Mouse (Mus musculus) kidney, embryonic 16.5 days (tissue): Measurements from ENCODE around the gene Dusp18. TPM values are rescaled to one million over a fixed set of nuclear protein-coding genes. Genes with fewer than 3 reads are reported as not detected.
A peak's percentile ranks its signal among the peaks of the same experiment; 100 is the strongest.

Experiments used
- ATAC-seq: fragments of 200-750 bp; cut with Nextera tagmentation; 2 replicates; pipeline ENCODE4 v1.8.0; 2017; ENCODE audit warnings: moderate TSS enrichment; ENCODE audit not compliant: low FRiP score, low TSS enrichment
- H3K27ac ChIP-seq: fragments of 300-500 bp; sonication (generic); 2 replicates; pipeline ENCODE4 v1.5.1; 2014; ENCODE audit warnings: low read length
- H3K27me3 ChIP-seq: fragments of 300-500 bp; sonication (generic); 2 replicates; pipeline ENCODE4 v1.6.1; 2014; ENCODE audit warnings: low read length, control low read depth, mixed read lengths; ENCODE audit not compliant: insufficient read depth
- H3K36me3 ChIP-seq: fragments of 300-500 bp; sonication (generic); 2 replicates; pipeline ENCODE4 v1.6.1; 2014; ENCODE audit warnings: low read length, control low read depth, mixed read lengths; ENCODE audit not compliant: insufficient read depth
- H3K4me1 ChIP-seq: fragments of 300-500 bp; sonication (generic); 2 replicates; pipeline ENCODE4 v1.6.1; 2014; ENCODE audit warnings: low read length, control low read depth, mixed read lengths; ENCODE audit not compliant: insufficient read depth
- H3K4me2 ChIP-seq: fragments of 300-500 bp; sonication (generic); replicated peaks from 2 replicates; pipeline ENCODE4 v1.6.1; 2014; ENCODE audit warnings: low read depth, low read length
- H3K4me3 ChIP-seq: fragments of 300-500 bp; sonication (generic); 2 replicates; pipeline ENCODE4 v1.5.1; 2014; ENCODE audit warnings: mild to moderate bottlenecking, low read length
- H3K9ac ChIP-seq: fragments of 300-500 bp; sonication (generic); replicated peaks from 2 replicates; pipeline ENCODE4 v1.6.1; 2014; ENCODE audit warnings: low read length
- H3K9me3 ChIP-seq: fragments of 300-500 bp; sonication (generic); 2 replicates; pipeline ENCODE4 v1.6.1; 2016; ENCODE audit warnings: low read length, control low read depth
- WGBS: fragments of 180-500 bp; shearing (Covaris S2); extraction: QIAGEN DNeasy Blood & Tissue Kit; methylation state at CpG from one replicate; pipeline ENCODE4 v1.1.7; 2014; 5-methylcytosine and 5-hydroxymethylcytosine counted together
- polyA plus RNA-seq: library from polyadenylated mRNA; unstranded; fragments of >200 nt; fragmentation: Nextera tagmentation; extraction: Ambion mirVana; gene quantifications from 2 replicates; pipeline ENCODE4 v1.2.1, GENCODE M21; 2015

Gene Dusp18
- polyA plus RNA-seq, 1 experiment from 2014 or later, result 14.7 TPM

GRCm38 (mm10) chr11:3855846-3856245 lies 39.2 kb upstream of the Dusp18 start:
- no peak for ATAC-seq
- H3K4me3 ChIP-seq, result no peak overlapping the region
- WGBS, result 85% methylated on average over 5 of the region's 5 CpGs
- H3K9ac ChIP-seq, result no peak overlapping the region
- H3K36me3 ChIP-seq, result no peaks in the 10 kb centered on the region
- H3K27ac ChIP-seq, result no peak overlapping the region
- no peaks in the 10 kb centered on the region for H3K27me3 ChIP-seq
- no peak overlapping the region for H3K4me2 ChIP-seq
- no peaks in the 10 kb centered on the region for H3K9me3 ChIP-seq
- H3K4me1 ChIP-seq, result 0 out of 2 replicates have a peak, but pooled peaks cover 1% of the 10 kb centered on the region

- no peak overlapping the region for H3K9ac ChIP-seq
- no peak for ATAC-seq
- H3K4me1 ChIP-seq, result no peaks in the 10 kb centered on the region
- no peaks in the 10 kb centered on the region for H3K36me3 ChIP-seq
- 0 out of 2 replicates have a peak, but pooled peaks cover 4% of the 10 kb centered on the region for H3K27me3 ChIP-seq
- no peaks in the 10 kb centered on the region for H3K9me3 ChIP-seq
- no peak overlapping the region for H3K27ac ChIP-seq
- WGBS, result 74% methylated on average over 5 of the region's 5 CpGs
- no peak overlapping the region for H3K4me2 ChIP-seq
- H3K4me3 ChIP-seq, result no peak overlapping the region
Measured at GRCm38 (mm10) chr11:3857902-3858301, 37.1 kb upstream of the Dusp18 start.

GRCm38 (mm10) chr11:3859778-3860177 lies 35.3 kb upstream of the Dusp18 start:
- Histone ChIP-seq H3K27ac (no peak overlapping the region), H3K9me3 (no peaks in the 10 kb centered on the region), H3K27me3 (peaks cover 12% of the 10 kb centered on the region; the same call in 1 of the 2 replicates), H3K4me3 (no peak overlapping the region), H3K36me3 (no peaks in the 10 kb centered on the region), H3K9ac (no peak overlapping the region), H3K4me2 (no peak overlapping the region), H3K4me1 (peaks cover 9% of the 10 kb centered on the region; the same call in 1 of the 2 replicates)
- 94% methylated on average over 4 of the region's 4 CpGs for WGBS
- ATAC-seq, result no peak

- no peak for ATAC-seq
- Histone ChIP-seq H3K4me2 (no peak overlapping the region), H3K9ac (no peak overlapping the region), H3K27ac (no peak overlapping the region), H3K4me3 (no peak overlapping the region), H3K4me1 (peaks cover 9% of the 10 kb centered on the region; the same call in 1 of the 2 replicates), H3K36me3 (no peaks in the 10 kb centered on the region), H3K27me3 (peaks cover 12% of the 10 kb centered on the region), H3K9me3 (no peaks in the 10 kb centered on the region)
- 66% methylated on average over 4 of the region's 4 CpGs for WGBS
Measured at GRCm38 (mm10) chr11:3860361-3860760, 34.7 kb upstream of the Dusp18 start.

- Histone ChIP-seq H3K4me1 (peaks cover 9% of the 10 kb centered on the region; the same call in 1 of the 2 replicates), H3K27ac (no peak overlapping the region), H3K27me3 (peaks cover 12% of the 10 kb centered on the region), H3K4me3 (peak overlapping the region; percentile 54), H3K4me2 (peak overlapping the region; percentile 96), H3K36me3 (no peaks in the 10 kb centered on the region), H3K9me3 (no peaks in the 10 kb centered on the region), H3K9ac (peak overlapping the region; percentile 53)
- WGBS, result 75% methylated on average over 19 of the region's 19 CpGs
- peak; percentile 9; the same call in 1 of the 2 replicates for ATAC-seq
Measured at GRCm38 (mm10) chr11:3862661-3863453, 32.2 kb upstream of the Dusp18 start.

GRCm38 (mm10) chr11:3863454-3864112 lies 31.5 kb upstream of the Dusp18 start, which contains the start of gene Osbp2:
Gene Osbp2 (minus strand): TSS chr11:3863903.
- WGBS, result 3% methylated on average over 58 of the region's 58 CpGs
- peaks cover 9% of the 10 kb centered on the region; the same call in 1 of the 2 replicates for H3K4me1 ChIP-seq
- peak; percentile 96 for ATAC-seq

GRCm38 (mm10) chr11:3864343-3864742 lies 30.7 kb upstream of the Dusp18 start:
- peak overlapping the region; percentile 53; the same call in 1 of the 2 replicates for H3K9ac ChIP-seq
- H3K9me3 ChIP-seq, result no peaks in the 10 kb centered on the region
- no peaks in the 10 kb centered on the region for H3K36me3 ChIP-seq
- peak overlapping the region; percentile 54 for H3K4me3 ChIP-seq
- no peak overlapping the region for H3K27ac ChIP-seq
- H3K4me1 ChIP-seq, result peaks cover 9% of the 10 kb centered on the region; the same call in 1 of the 2 replicates
- WGBS, result 28% methylated on average over 6 of the region's 6 CpGs
- H3K4me2 ChIP-seq, result peak overlapping the region; percentile 96
- ATAC-seq, result no peak
- peaks cover 12% of the 10 kb centered on the region for H3K27me3 ChIP-seq

More at GRCm38 (mm10) chr11:3863454-3864112, 31.5 kb upstream of the Dusp18 start, which contains the start of gene Osbp2:
- Histone ChIP-seq H3K9ac (peak within 1 kb of the TSS; percentile 53), H3K9me3 (no peaks in the 10 kb centered on the region), H3K4me2 (peak within 1 kb of the TSS; percentile 96), H3K36me3 (no peaks in the 10 kb centered on the region), H3K4me3 (peak within 1 kb of the TSS; percentile 54), H3K27ac (no peak within 1 kb of the TSS), H3K27me3 (peaks cover 12% of the 10 kb centered on the region)

- Histone ChIP-seq H3K27ac (no peak overlapping the region), H3K27me3 (no peaks in the 10 kb centered on the region), H3K9me3 (no peaks in the 10 kb centered on the region), H3K4me1 (no peaks in the 10 kb centered on the region), H3K36me3 (no peaks in the 10 kb centered on the region), H3K9ac (no peak overlapping the region), H3K4me2 (no peak overlapping the region), H3K4me3 (no peak overlapping the region)
- 78% methylated on average over 6 of the region's 6 CpGs for WGBS
- no peak for ATAC-seq
Measured at GRCm38 (mm10) chr11:3876419-3876818, 18.6 kb upstream of the Dusp18 start.

GRCm38 (mm10) chr11:3878660-3879059 lies 16.4 kb upstream of the Dusp18 start:
- Histone ChIP-seq H3K9me3 (no peaks in the 10 kb centered on the region), H3K27me3 (no peaks in the 10 kb centered on the region), H3K27ac (no peak overlapping the region), H3K36me3 (no peaks in the 10 kb centered on the region), H3K4me1 (no peaks in the 10 kb centered on the region), H3K4me3 (no peak overlapping the region), H3K9ac (no peak overlapping the region), H3K4me2 (no peak overlapping the region)
- 69% methylated on average over 7 of the region's 7 CpGs for WGBS
- ATAC-seq, result no peak
